Mouse (Mus musculus) testis, postnatal 14 days (tissue): ENCODE results near the gene Gm15262.
"Not testable (repeated sequence)": the region's sequence is repeated elsewhere in the genome, so short reads cannot be mapped to it uniquely, and the experiment has no call there.

Experiments used
- DNase-seq: peaks from one replicate; pipeline ENCODE4 v3.0.0; 2021; ENCODE audit warnings: low spot score

The Gm15262 gene

DNA sequence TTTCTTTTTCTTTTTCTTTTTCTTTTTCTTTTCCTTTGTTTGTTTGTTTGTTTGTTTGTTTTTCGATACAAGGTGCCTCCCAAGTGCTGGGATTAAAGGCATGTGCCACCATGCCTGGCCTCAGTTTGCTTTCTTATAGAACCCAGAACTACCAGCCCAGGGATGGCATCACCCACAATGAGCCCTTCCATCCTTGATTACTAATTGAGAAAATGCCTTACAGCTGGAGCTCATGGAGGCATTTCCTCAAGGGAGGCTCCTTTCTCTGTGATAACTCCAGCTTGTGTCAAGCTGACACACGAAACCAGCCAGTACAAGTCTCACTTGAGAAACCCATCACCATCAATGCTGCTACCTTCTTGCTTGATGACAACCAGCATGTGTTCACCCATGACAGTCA is at the start of gene Gm15262:
Gene Gm15262 (plus strand): TSS at position 301 of the 400 bp plus-strand sequence.
- DNase-seq = not testable (repeated sequence)

DNA sequence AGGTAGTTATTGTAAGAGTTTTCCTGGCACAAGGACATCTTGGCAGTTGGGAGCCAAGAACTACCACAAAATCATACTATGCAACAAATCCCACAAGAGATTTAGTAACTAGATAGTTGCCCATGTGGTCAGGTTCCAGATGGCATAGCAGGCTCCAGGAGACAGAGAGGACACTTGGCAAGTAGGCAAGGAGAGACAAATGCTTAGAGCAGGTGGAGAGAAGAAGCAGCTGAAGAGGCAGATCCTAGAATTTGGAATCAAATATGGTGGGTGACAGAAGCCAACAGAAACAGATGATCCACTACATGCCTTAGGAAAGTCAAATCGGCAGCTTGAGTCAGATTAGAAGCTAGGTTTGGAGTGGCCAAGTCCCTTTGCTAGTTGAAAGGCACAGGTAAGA is 20.9 kb downstream of the Gm15262 start:
- DNase-seq = no peak

- DNase-seq = no peak
These were observed 29.2 kb downstream of the Gm15262 start for GRCm38 (mm10) chrX:161316443-161316842.

- DNase-seq = no peak
These were observed 83.7 kb downstream of the Gm15262 start for GRCm38 (mm10) chrX:161370927-161371326.

- no peak for DNase-seq
These were observed 84.2 kb downstream of the Gm15262 start for GRCm38 (mm10) chrX:161371461-161371860.

- no peak for DNase-seq
These were observed 88.3 kb downstream of the Gm15262 start for GRCm38 (mm10) chrX:161375568-161375967.

DNA sequence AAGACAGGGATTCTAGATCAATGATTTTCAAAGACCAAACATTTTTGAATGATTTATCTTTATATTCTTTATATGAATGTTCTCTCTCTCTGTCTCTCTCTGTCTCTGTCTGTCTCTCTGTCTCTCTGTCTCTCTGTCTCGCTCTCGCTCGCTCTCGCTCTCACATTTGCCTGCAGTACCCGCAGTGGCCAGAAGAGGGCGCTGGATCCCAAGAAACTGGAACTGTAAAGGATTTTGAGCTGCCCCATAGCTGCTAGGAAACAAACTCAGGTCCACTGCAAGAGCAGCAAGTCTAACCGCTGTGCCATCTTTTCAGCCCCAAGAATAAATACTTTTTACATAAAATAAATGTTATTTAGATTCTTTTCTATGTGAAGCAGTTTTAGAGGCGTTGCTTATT is 98.5 kb downstream of the Gm15262 start:
- peak; percentile 32 for DNase-seq

DNA sequence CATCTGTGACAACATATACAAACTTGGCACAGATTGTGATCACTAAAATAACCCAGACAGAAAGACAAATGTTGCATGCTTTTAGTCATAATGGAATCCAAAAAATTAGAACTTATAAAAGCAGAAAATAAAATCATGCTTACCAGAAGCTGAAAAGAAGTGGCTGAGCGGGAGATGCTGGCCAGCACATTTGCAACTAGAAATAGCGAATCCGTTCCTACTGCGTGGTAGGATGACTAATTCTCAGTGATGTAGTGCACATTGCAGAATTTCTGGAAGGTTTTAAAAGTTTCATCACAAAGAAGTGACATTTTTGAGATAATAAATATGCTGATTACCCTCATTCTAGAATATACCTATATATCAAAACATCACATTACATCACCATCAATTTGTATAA is 100.7 kb downstream of the Gm15262 start:
- no peak for DNase-seq

GRCm38 (mm10) chrX:161399110-161399509 is 111.9 kb downstream of the Gm15262 start:
- DNase-seq = peak; percentile 60

DNA sequence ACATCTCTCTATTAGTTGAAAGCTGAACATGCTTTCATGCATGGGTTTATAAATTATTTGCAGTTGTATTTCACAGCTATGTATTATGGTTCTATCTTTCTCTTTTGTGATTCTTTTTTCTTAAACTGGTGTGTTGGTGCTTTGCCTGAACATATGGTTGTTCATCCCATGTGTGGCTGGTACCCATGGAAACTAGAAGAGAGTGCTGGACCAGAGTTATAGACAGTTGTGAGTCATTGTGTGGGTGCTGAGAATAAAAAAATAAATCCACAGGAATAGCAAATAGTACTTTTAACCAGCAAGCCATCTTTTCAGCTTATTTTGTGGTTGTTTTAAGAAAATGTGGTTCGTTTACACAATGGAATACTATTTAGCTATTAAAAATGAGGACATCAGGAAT is 123.9 kb downstream of the Gm15262 start:
- no peak for DNase-seq
